Mouse (Mus musculus) cerebellum, adult 18-20 months (tissue): ENCODE results near the gene Bloc1s1.

Source experiments
- DNase-seq, 2 experiments: peaks; one replicate each; pipeline ENCODE4 v3.0.0; 2021

The Bloc1s1 gene

DNA sequence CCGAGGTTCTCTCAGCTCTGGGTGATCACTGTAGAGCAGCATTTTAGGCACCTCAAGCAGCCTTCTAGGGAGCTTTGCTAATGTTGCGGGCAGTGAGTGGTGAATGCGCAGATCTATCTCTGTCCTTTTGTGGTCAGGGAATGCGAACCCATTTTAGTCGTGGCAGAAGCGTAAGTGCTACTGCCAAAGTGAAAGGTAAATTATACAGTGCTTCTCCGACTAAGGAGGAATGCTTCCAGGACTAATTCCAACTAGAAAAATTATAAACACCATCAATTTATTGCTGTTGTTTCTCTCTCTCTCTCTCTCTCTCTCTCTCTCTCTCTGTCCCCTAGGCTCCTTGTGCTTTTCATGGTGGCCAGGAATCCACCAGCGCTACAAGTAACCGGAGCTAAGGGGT lies at the start of gene Bloc1s1:
Bloc1s1 (minus strand) TSS at position 101 of the 400 bp plus-strand sequence.
- peak in 1 of 2 experiments; percentile 46 for DNase-seq

GRCm38 (mm10) chr10:128972841-128973240 lies 49.0 kb upstream of the Bloc1s1 start:
- DNase-seq = no peak

- no peak for DNase-seq
Measured at GRCm38 (mm10) chr10:128970740-128971250, 47.0 kb upstream of the Bloc1s1 start.

GRCm38 (mm10) chr10:128968341-128968749 lies 44.5 kb upstream of the Bloc1s1 start:
- no peak for DNase-seq

DNA sequence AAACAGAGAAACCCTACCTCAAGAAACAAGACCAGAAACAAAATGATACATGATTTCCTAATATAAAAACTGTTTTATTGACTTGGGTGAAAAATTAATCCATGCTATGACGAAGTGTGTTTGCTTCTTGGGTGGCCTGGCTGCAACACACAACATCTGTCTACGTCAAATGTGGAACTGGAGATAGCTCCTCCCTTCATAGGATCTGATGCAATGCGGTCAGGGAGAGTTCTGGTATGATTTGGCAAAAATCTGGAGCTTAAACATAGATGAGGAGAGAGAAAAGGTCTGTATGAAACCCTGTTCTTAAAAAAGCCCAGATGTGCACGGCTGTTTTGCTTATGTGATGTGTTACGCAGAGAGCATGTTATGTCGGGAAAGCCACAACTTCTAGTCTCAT lies 42.0 kb upstream of the Bloc1s1 start:
- DNase-seq = no peak

- DNase-seq = no peak
Measured at GRCm38 (mm10) chr10:128964961-128965360, 41.1 kb upstream of the Bloc1s1 start.

DNA sequence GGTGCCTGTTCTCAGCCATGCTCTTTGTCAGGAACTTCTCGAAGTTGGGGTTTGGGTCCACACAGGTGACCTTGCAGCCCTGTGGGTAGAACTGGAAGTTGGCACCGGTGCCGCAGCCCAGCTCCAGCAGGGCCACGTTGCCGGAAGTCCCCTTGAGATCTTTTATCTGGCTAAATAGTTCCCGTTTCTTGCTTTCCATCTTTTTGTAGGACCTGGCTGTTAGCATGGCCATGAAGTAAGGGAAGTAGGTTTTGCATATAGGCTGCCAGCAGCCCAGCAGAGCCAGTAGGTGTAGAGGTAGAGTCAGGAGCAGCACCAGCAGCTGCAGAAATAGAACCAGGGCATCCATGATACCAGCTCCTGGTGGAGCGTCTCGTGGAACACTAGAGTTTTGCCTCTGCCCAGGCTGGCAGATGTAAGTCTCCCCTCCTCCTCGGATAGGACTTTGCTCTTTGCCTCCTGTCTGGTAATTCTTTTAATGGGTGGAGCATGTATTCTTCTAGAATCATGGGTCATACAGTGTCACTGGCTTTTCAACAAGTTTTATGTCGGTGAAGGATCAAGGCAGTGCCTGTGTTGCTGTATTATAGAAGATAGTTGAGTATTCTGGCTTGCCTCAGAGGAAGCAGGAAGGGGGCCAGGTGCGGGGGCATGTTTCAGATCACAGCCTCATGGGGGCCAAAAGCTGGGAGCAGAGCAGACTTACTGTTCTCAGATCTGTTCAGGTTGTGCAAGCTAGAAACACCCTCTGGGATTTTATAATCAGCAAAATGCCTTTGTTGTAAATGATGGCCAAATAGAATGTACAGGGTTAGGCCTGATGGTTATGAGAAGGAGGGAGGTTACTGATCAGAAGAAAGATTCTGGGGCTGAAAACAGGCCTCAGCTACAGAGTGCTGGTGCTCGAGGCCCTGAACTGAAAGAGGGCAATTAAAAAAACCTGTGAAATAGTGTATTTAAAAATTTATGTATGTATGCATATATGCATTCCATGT lies 37.1 kb upstream of the Bloc1s1 start, which contains the start of gene Mettl7b:
Mettl7b (minus strand) TSS at position 399 of the 995 bp plus-strand sequence.
- DNase-seq = no peak

GRCm38 (mm10) chr10:128960142-128960541 lies 36.3 kb upstream of the Bloc1s1 start:
- no peak for DNase-seq

- no peak for DNase-seq
Measured at GRCm38 (mm10) chr10:128958340-128958739, 34.5 kb upstream of the Bloc1s1 start.

DNA sequence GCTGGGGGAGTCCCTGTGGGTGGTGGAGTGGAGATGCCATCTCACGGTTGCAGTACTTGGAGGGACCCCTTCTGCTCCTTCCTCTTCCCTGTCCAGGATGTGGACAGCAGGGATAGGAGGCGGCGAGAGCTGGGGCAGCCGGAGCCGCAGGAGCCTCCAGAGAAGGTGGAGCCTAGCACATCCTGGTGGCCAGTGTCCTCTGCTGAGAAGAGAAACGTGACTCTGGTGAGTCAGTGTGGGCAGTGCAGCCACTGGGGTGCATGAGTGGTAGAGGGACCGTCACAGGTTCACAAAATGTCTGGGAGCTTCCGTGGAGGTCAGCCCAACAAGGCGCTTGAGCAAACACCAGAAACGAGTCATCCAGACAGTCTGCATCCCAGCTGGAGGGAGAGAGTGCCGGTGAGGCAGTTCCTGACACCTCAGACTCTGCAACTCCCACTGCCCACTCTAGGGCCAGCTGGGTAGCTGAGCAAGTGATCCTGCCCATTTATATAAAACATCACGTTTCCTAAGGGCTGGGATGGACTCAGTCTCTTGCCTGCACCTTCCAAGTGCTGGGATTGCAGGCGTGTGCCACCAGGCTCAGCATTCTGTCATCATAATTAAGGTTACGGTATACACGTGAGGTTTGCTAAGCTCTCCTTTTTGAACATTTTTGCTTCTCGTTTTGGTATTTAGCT lies 26.5 kb upstream of the Bloc1s1 start:
- no peak for DNase-seq

DNA sequence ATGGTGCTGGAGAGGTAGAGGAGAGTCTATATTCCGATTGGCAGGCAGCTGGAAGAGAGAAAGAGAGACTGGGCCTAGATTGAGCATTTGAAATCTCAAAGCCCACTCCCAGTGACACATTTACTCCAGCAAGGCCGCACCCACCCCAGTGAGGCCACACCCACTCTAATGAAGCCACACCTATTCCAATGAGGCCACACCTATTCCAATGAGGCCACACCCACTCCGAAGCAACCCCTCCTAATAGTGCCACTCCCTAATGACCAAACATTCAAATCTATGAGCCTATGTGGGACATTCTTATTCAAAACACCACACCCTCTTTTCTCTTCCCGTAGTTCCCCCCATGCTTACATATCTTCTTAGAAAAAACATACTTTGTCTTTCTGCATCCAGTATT lies 23.7 kb upstream of the Bloc1s1 start:
- DNase-seq = no peak

DNA sequence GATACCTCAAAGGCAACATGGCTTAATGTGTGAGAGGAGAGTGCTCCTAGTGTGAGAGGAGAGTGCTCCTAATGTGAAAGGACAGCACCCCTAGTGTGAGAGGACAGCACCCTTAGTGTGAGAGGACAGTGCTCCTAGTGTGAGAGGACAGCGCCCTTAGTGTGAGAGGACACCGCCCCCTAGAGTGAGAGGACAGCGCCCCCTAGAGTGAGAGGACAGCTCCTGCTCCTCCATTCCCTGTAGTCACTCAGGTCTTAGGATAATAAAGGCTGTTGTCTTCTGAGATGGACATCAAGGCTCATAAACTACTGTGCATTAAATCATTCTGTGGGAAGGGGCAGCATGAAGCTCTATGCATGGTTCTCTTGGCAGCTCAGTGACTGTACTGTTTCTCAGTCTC lies 21.8 kb upstream of the Bloc1s1 start:
- DNase-seq = peak; percentile 54 to 58

DNA sequence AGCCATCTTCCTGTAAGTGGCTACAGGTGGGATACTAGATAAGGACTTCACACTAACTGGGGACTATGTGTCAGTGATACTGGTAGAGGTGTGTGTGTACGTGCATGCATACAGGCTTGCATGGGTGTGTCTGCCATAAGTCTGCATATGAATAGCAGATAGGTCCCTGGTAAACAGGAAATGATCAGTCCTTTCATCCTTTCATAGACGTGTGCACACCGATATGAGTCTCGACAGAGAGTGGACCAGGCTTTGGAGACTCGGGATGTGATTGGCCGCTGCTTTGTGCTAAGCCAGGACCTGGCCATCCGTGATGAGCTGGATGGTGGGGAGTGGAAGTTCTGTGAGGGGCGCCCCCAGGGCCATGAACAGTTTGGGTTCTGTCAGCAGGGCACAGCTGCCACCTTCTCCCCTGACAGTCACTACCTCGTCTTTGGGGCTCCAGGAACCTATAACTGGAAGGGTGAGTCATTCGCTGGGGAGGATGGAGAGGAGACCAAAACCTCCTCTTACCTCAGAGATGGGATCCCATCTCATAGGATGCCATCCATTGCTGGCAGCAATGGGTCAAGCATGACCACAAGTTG lies 16.7 kb upstream of the Bloc1s1 start:
- no peak for DNase-seq

DNA sequence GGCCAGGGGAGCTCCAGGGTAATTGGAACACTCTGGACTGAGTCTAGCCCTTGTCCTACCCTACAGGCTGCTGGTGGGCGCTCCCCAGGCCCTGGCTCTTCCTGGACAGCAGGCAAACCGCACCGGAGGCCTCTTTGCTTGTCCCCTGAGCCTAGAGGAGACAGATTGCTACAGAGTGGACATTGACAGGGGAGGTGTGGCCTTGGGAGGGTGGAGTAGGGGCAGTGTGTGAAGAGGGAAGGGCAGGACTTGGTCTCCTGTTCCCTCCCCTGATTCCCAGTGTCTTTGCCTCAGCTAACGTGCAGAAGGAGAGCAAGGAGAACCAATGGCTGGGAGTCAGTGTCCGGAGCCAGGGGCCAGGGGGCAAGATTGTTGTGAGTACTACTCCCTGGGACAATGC lies 15.1 kb upstream of the Bloc1s1 start:
- peak in 1 of 2 experiments; percentile 27 for DNase-seq

- peak; percentile 91 to 97 for DNase-seq
Measured at GRCm38 (mm10) chr10:128938457-128938856, 14.6 kb upstream of the Bloc1s1 start.

GRCm38 (mm10) chr10:128937756-128938390 lies 14.0 kb upstream of the Bloc1s1 start:
- peak; percentile 42 to 54 for DNase-seq

GRCm38 (mm10) chr10:128935826-128936440 lies 12.1 kb upstream of the Bloc1s1 start:
- DNase-seq = peak; percentile 39 to 44

DNA sequence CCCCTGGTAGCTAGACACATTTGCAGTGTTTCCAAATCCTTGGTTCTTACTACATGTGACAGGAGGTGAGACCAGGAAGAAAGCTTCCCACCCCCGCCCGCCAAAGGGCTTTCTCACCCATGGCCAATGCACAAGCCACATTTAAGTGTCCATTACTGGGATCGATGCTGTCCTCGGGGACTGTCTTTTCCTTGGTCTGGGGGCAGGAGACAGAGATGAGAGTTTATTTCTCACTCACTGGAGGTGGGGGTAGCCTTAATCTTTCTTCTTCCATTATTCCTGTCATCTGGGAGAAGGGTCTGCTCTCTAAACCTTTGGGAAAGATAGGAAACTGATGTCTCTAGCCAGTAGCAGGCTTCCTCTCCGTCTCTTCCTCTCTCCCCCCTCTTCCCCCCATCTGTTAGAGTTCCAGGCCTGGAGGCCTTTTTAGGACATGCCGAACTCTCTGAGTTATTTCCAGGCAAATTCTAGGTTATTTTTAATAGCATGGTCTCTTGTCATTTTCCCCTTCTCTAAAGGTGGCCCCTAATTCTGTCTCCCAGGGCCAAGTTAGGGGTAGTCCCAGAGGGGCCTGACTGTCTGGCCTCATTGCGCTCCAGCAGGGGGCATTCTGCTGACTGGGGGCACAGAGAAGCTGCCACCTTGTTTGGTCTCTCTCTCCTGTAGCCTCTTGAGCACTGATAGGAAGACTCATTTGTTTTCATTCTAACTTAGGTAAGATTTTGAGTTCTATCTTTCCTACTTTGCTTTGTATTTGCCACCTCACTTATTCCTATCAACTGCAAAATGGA lies 11.4 kb upstream of the Bloc1s1 start:
- peak in 1 of 2 experiments; percentile 41 for DNase-seq

GRCm38 (mm10) chr10:128933976-128934721 lies 10.3 kb upstream of the Bloc1s1 start:
- peak; percentile 24 to 51 for DNase-seq

GRCm38 (mm10) chr10:128933574-128933973 lies 9.7 kb upstream of the Bloc1s1 start, which contains the start of gene Itga7:
Itga7 (plus strand) TSS chr10:128933818.
- peak; percentile 70 to 74 for DNase-seq
